Mouse (Mus musculus): Measurements from ENCODE around the gene Mcts2. TPM values are rescaled to one million over a fixed set of nuclear protein-coding genes. Genes with fewer than 3 reads are reported as not detected.

Gene Mcts2
- polyA plus RNA-seq, 1 experiment, result 1.6 TPM

DNA sequence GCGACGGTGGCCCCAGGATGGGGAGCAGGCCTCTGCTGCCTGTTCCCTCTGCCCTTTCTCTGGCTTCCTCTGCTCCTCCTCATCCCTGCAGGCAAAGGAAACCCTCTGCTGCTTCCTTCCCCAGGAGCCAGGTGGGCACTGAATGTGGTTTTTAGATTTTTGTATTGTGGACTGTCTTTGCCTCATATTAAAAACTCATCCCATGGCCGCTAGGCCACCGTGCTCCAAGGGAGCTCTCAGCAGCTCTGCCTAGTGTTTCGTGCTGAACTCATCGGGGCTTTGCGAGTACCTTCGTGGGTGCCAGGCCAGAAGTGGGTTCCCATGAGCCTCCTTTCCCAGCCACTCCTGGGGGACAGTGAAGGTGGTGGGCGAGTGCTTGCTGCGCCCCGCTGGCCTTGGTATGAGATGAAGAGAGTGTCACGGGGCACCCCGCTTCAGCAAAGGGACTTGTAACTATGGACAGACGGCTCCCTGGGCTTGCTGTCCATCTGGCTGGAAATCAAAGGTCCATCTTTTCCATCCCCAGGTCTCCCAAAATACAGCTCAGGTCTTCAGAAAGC, 18.1 kb downstream of the Mcts2 start:
- TF ChIP-seq GATA1 (IDR thresholded peaks at IDR 0.05; ENCODE audit: low read length), result no peak

DNA sequence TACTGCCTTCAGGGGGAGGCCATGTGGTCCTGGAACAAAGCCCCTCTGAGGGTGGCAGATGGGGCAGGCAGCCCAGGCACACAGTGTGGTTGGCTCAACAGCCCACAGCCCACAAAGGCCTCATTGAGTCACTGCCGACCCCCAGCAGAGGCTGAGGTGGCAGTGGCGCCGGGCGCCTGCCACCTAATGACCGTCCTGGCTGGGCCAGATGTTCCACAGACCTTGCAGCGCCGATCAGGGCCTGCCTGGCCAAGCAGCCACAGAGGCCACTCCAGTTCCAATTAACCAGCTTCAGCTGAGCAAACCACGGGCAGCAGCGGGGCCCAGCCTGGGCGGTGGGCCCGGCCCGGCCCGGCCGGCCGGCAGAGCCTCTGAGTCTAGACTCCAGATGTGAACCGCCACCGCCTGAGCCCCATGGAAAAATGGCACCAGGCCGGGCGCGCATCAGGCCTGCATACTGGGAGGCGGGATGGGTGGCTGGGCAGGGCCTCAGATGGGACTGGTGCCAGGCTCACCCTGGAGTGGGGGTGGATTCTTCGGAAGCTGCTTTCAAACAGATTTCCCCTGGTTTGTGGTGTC, 19.2 kb downstream of the Mcts2 start:
- no peak for TF ChIP-seq GATA1 (IDR thresholded peaks at IDR 0.05; ENCODE audit: low read length)

DNA sequence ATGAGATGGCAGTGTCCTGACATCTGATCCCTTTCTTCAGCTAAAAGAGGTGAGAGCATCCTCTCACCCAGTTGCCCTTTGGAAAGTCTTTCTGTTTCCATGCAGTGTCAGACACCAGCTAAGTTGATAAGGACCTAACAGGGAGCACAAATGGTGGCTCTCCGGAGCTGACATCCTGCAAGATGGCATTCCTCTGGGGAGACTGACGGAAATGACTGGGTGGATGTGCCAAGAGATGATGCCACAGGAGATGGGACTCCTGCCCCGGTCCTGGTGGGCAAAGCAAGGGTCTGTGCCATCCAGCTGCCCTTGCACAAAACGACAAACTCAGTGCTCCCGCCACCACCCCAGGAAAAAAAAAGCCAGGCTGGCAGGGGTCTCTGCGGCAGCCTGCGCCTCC, 20.4 kb downstream of the Mcts2 start:
- TF ChIP-seq GATA1 (IDR thresholded peaks at IDR 0.05; ENCODE audit: low read length), result no peak

DNA sequence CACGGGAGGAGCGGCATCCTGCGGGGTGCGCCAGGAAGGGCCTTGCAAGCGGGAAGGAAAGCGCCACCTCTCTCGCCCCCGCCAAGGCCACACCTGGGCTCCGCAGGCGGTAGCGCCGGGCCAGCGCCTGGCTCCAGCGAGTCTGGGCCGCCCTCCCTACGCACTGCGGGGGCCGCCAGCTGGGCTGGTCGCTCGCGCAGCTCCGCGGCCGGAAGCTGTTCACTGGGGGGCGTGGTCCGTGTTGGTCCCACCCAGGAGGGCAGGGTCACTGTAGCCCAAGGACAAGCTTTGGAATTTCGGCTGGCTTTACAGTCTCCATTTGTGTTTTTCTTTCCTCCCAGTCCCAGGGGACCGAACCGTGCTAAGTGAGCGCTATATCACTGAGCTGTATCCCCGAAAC, 20.8 kb downstream of the Mcts2 start:
- TF ChIP-seq GATA1 (IDR thresholded peaks at IDR 0.05; ENCODE audit: low read length), result no peak

DNA sequence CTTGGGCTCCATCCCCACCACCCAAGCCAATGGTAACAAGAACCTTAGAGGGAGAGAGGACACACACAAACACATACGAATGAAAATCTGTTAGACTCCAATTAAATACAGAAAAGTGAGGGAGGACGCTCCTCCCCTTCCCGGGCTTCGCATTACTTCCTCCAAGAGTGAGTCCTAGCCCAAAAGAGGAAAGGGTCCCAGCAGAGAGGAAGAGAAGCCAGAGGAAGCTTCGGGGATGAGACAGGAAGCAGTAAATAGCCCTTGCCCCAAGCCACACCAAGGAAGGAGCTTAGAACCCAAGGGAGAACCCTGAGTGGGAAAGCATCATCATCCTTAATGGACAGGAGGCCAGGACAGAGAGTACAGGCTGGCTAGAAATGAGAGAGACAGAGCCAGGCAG, 22.2 kb downstream of the Mcts2 start:
- no peak for TF ChIP-seq GATA1 (IDR thresholded peaks at IDR 0.05; ENCODE audit: low read length)

DNA sequence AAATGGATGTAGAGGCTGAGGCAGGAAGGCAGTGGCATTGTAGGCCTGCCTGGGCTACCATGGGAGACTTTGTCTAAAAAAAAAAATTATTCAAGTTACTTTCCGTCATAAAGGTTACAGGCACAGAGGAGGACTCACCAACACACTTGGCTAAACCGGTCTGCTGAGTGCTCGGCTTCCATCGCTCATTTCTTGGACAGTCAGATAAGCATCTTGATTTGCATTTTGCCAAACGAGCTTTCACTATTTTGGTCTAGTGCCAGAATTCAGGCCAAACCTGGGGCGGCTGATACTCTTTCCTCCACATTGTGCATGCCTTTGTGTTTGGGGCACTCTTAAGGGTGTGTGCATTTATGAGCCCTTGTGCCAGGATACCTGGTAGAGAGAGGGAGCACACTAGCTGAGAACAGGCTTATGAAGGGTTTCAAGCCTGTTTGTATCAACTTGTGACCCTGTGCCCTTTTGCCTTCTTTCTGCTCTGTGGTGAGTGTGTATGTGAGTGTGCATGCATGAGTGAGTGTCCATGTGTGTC, 29.5 kb downstream of the Mcts2 start:
- TF ChIP-seq GATA1 (IDR thresholded peaks at IDR 0.05; ENCODE audit: low read length), result no peak

DNA sequence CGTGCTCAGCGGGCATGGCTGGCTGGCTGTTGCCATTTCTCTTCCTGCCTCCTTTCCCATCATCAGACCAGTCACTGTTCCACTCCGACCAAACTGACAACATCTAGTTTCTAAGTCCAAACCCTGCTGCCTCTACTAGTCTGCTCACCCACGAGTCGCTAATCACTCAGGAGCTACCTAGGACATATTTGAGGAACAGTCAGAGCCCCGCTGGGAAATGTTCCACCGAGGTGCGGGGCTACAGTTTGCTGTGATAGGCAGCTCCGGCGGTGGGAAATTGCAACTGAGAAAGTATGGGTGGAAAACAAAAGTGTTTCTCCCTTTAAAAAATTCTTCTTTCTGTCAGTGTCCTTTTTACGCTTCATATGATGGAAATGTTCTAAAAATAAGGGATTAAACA, 30.8 kb downstream of the Mcts2 start:
- no peak for TF ChIP-seq GATA1 (IDR thresholded peaks at IDR 0.05; ENCODE audit: low read length)

DNA sequence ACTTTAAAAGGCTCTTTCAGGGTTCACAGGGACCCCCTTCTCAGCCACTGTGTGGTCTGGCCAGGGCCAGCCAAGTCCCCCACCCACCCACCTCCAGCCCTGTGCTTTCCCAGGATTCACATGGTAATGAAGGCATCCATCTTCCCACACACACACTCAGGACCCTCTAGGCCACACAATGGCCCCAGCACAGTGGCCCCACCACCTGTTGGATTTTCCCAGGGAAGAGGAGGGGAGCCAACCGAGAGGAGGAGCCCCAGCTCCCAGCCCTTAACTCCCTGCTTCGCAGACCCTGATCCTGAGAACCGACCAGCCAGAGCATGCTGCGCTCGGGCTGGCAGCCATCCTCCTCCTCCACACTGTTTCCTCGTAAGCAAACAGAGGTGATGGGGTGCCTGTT, 31.2 kb downstream of the Mcts2 start:
- no peak for TF ChIP-seq GATA1 (IDR thresholded peaks at IDR 0.05; ENCODE audit: low read length)

DNA sequence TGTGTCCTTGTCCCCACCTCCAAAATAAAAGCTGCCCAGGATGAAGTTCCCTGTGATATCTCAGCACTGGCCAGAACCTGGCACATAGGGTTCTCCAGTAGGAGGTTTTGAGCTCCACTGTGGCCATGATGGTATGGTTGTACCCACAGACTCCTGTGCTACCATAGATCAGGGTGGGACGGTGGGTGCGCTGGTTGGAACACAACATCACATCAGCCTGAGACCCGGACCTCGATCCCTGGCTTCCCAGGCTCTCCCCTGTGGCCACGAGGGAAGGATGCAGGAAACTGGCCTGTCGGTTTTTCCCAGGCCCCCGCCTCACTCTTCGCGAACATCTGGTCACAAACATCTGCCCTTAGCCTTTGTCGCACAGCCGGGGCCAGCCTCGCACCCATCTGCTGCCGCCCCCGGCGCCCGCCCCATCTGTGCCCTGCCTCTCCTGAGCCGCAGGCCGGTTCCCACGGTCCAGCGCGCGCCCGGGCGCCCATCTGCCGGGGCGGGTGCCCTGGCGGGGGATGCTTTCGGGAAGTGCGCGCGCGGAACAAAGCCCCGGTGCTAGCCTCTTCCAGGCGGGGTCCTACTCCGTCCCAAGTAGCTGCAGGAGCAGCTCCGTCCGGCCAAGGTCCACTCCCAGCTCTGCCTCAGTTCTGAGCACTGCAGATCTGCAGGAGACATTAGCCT, 37.0 kb downstream of the Mcts2 start:
- no peak for TF ChIP-seq GATA1 (IDR thresholded peaks at IDR 0.05; ENCODE audit: low read length)

DNA sequence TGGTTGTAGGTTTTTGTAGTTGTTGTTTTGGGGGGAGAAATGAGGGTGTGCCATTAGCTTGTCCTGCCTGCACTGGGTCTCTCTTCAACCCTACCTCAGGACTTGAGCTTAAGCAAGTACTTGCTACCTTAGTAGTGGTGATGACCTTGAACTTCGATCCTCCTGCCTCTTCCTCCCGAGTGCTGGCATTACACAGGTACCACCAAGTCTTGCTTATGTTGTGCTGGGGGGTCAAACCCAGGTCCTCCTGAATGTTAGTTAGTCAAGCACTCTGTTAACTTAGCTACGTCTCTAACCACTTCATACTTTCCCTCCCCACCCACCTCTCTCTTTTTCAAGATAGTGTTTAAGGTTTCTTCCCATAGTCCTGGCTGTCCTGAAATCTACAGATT, 37.5 kb downstream of the Mcts2 start:
- no peak for TF ChIP-seq GATA1 (IDR thresholded peaks at IDR 0.05; ENCODE audit: low read length)

DNA sequence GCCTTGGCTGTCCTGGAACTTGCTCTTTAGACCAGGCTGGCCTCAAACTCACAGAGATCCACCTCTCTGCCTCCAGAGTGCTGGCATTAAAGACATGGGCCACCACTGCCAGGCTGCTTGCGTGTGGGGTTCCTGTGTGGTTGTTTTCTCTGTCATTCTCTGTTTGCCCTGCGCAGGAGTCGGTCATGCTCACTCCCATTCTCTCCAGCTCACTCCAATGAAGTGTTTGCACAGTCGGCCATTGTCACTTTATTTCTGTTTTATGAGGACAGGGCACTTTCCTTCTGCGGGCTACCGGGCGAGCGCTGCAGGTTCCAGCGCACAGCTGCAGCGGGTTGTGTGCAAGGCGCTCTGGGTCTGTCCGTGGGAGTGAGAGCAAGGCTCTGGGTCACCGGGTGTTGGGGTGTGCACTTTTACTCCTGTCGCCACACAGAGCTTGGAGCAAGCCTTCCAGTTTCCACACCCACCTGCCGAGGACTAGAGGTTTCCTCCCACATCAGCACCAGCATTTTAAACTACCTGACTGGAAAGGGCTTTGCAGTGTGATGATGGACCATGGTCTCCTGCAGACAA, 38.4 kb downstream of the Mcts2 start:
- TF ChIP-seq GATA1 (IDR thresholded peaks at IDR 0.05; ENCODE audit: low read length), result no peak

DNA sequence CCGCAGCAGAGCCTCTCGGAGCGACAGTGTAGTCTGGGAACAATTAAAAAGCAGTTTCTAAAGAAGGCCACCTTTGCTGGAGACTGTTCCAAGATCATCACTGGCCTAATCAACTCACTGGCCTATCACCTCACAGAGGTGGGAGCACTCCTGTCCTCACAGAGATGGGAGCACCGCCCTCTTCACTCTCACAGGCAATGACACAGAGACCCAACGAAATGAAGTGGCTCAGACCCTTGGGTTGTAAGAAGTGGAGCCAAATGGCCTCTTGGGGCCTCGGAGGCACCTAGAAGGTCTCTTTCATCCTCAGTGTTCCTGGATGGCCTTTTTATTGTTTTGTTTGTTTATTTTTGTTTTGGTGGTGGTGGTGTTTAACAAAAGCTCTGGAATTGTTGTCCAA, 39.4 kb downstream of the Mcts2 start:
- no peak for TF ChIP-seq GATA1 (IDR thresholded peaks at IDR 0.05; ENCODE audit: low read length)

DNA sequence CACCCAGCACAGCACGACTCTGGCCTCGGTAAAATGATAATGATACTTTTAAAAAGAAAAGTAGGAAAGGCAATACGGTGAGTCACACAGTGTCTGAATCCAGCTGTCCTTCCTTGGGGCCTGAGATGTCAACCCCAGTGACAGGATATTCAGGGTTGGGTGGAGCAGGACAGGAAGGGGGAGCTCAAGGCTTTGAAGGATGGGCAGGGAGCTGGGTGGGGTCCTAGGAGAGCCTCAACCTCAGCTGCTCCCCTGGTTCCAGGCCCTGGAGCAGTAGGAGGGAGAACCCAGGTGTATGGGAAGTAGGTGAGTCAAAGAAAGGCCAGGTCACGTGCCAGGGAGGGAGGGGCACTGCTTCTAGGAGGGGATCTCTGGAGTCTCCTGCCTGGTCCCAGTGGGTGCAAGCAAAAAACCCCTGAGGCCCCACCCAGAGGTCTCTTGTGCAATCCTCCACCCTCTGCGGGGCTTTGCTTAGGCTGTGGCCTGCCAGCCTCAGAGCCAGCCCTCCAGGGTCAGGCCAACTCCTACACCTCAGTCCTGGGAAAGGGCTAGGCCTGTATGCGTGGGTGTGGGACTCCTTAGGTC, 40.0 kb downstream of the Mcts2 start:
- TF ChIP-seq GATA1 (IDR thresholded peaks at IDR 0.05; ENCODE audit: low read length), result no peak

DNA sequence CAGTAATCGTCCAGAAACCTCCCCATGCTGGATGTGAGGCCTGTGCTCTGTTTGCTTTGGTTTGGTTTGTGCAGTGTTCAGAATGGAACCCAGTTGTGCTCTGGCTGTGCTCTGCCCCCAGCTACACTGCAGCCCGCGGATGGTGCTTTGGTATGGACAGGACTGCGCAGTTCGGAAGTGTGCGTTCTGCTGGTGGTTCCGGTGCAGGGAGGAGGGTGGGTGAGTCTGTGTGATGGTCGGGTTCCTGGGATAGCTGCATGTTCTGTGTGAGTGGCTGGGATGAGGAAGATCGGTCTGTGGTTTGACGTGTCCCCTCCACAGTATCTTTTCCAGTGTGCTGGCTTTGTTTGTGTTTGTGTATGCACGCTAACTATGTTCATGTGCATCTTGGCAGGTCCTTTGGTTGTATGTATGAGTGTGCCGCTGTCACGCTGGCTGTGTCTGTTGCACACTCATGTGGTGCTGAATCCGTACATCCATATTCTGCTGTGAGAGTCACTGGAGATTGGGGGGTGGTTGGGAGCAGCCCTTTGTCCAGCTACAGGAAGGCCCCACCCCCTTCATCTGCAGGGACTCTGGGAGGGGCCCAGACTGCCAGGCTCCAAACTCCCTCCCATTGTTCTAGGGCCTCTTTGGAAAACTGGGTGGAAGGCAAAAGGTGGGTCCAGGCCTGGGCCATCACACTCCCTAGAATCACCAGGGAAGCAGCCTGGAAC, 41.1 kb downstream of the Mcts2 start:
- no peak for TF ChIP-seq GATA1 (IDR thresholded peaks at IDR 0.05; ENCODE audit: low read length)

DNA sequence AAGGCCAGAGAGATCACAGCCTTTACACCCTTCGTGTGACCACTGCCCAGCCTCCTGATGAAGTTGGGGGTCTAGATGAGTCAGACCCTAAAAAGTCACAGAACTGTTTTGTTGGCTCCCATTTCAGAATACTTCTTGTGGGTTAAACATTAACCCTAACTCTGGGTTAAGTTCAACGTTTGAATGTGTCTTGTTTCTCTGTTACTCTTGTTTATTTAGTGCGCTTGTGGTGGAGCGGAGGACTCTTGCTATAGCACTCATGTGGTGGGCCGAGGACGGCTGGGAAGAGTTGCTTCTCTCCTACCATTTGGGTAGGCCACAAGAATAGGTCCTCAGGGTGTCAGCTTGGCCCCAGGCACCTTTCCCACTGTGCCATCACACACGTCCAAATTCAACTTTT, 41.8 kb downstream of the Mcts2 start:
- no peak for TF ChIP-seq GATA1 (IDR thresholded peaks at IDR 0.05; ENCODE audit: low read length)
